Mouse (Mus musculus) thymus, postnatal 25 days (tissue): ENCODE data around the gene Shcbp1l.
A peak's percentile ranks its signal among the peaks of the same experiment; 100 is the strongest.

Experiments
- DNase-seq: peaks from one replicate; pipeline ENCODE4 v3.0.0; 2022

Shcbp1l gene

DNA sequence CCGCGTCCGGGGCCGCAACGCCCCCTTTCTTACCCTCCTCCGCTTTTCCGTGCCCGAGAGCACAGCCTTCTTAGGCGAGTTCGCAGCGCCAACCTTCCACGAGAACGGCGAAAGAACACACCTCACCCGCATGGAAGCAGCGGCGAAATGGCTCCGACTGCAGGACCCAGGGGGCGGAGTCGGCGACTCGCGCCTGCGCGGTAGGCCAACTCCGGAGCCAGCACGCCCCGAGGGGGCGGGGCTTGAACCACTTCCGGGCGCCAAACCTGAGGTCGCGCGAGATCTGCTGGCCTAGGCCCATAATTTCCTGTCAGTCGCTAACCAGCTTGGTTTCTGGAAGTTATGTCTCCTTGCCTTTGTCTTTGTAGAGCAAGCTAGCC is 62.5 kb downstream of the Shcbp1l start, which contains the start of gene Dhx9:
Dhx9 (minus strand) TSS at position 161 of the 380 bp plus-strand sequence.
- peak; percentile 100 for DNase-seq

DNA sequence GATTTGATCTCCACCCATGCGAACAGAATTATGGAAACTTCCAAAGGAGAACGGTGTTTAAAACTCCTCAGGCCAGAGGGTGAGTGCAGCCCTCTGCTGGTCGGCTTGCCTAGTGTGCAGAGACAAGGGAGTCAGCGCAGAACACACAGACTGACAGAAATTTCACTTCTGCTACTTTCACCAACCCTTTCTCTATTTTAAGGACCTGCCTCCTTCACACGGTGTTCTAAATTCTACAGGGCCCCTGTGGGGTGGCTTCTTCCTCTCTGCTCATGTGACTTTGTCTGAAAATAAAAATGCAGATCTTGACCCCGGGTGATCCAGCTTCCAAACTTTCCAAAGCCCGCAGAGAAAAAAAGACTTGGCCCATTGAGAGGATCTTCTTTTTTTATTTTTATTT is 64.2 kb downstream of the Shcbp1l start:
- DNase-seq: peak; percentile 52

DNA sequence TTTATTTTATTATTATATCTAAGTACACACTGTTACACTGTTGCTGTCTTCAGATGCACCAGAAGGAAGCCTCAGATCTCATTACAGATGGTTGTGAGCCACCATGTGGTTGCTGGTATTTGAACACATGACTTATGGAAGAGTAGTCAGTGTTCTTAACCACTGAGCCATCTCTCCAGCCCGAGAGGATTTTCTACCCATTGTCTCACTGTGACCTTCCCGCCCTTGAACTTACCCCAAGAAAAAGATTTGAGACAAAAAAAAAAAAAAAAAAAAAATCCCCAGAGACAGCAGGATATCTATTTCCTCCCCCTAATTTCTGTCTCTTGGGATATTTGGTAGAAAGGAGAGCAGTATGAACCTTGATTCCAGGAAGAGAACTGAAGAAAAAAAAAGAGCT is 64.6 kb downstream of the Shcbp1l start:
- no peak for DNase-seq

DNA sequence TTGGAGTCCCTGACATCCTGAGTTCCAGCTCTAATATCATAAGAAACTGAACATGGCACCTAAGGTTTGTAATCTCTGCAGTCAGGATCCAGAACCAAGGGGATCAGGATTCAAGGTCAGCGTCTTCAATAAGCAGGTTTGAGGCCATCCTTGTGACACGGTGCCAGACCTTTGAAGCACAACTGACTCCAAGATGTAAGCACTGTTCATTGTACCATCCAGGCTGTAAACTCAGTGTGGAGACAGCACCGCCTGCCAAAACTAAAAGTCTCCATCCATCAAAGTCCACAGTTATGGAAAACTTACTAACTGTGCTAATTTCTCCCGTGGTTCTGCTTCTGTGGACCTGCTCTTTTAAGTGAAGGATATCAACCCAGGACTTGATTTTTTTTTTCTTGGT is 65.0 kb downstream of the Shcbp1l start:
- no peak for DNase-seq

DNA sequence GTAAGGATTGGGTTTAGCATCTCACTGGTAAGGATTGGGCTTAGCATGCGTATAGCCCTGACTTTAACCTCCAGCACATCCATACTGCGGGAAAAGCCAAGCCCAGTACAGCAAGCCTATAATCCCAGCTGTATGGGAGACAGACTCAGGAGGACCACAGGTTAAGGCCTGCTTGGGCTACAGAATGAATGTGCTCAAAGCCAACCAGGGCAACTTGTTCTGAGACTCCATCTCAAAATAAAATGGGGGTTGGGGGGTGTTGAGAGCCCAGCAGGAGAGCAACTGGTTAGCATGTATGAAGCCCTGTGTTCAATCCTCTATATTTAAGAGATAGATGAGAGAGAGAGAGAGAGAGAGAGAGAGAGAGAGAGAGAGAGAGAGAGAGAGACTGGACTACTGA is 66.4 kb downstream of the Shcbp1l start:
- DNase-seq: no peak

DNA sequence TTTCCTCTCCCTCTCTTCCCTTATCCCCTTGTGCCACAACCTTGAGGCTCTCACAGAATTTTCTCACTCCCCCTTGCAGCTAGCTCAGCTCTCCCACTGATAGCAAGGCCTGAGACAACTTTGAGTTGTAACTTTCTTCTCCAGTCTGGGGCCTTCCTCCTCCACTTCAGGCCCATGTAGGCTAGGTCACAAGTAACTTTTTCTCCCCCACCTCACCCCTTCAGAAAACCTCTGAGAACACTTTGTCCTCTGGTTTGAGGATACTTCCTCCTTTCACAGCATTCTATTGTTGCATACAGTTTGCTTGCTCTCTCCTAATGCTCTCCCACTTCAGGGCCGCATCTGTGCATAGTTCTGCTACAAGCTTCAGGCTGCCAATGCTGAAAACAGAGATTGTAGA is 66.9 kb downstream of the Shcbp1l start:
- DNase-seq: no peak

DNA sequence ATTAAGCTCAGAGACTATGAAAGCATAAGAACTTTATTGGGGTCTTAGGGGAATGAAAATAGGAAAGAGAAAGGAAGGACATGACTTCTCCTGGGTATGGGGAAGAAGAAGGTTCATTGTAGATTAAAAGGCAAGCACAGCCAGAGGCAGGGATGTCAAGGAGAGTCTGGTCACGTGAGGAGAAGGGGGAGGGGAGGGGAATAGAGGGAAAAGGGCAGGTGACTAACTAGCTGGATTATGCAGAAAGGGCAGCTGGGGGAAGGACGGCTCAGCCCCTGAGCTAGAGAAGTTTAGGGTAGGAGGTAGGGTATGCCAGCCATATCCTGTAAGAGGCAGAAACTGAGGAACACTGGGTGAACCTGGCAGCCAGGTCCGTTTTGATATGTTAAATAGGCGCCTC is 68.4 kb downstream of the Shcbp1l start:
- DNase-seq: no peak

DNA sequence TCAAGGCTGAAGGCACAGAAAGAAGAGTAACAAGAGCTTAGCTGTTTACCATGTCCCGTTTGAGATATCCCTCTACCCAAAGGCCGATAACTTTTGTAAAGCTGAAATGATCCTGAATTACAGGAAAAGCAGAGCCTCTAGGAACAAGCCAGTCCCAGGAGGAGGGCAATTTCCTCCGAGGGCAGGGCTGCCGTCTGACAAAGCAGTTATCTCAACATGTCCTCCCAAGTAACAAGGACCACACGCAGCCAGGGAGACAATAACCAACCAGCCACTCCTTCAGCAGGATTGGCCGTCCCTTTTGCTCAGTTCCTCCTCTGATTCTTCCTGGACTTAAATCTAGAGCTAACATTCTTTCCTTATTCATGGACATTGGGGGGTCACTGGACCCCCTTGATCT is 69.0 kb downstream of the Shcbp1l start:
- no peak for DNase-seq

DNA sequence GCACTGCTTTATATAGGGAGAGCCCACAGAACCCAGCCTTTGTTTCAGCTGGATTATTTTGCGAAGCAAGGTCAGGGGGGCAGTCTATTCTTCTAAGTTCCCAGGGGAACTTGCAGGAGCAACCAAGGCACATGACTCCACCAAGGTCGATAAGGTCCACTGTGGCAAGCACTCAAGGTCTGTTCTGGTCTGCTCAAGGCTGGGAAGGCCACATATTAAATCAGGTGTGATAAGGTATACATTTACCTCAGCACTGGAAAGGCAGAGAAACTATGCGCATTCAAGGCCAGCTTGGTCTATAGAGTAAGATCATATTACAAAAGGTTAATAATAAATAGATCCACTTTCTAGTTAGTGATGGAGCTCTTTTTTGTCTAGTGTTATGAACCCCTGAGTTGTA is 71.1 kb downstream of the Shcbp1l start:
- DNase-seq: no peak

DNA sequence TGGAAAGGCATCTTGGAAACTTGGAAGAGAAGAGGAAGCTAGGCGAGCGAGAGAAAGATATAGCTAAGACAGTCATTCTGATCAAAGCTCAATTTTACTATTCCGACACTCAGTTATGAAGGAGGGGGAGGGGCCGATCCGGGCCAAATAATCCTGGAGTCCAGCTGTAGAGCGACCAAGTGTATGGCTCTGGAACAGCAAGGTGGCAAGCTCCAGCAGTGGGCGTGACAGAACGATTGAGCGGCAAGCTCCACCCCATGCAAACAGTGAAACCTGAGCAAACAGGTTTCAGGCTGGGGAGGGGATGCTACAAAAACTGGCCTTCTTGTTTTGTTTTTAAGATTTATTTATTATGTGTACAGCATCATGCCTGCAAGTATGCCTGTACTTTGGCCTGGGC is 75.1 kb downstream of the Shcbp1l start:
- no peak for DNase-seq

DNA sequence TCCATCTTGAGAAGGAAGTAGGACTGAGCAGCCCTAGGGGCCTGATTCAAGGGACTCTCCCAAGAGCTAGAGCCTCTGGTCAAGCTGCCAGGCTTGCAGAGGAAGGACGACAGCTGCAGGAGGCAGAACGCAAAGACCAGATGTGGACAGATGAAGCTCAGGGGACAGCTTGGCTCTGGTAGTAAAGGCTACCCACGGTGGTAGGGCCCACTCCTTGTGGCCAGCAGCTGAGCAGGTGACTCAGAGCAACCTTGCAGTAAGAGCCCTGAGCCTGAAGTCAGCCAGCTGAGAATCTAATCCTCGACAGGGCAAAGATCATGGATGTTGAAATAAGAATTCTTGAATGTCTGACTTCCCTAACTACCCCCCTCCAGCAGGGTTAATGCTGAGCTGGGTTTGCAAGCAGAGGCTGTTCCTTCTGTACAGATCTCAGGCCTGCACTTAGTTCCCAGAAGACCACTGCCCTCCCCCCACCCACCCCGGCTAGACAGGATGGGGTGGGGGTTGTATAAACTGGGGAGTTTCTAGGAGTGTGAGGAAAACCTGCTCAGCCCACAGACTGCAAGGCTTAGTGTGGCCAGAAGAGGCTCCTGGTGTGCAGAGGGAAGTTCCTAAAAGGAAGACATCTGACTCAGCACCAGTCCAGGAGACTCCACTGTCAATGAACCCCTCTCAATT is 76.8 kb downstream of the Shcbp1l start:
- DNase-seq: no peak
